Mouse (Mus musculus) limb, embryonic 13.5 days (tissue): ENCODE results near the gene Sdha. TPM values are rescaled to one million over a fixed set of nuclear protein-coding genes. Genes with fewer than 3 reads are reported as not detected.

Experiments used
- ATAC-seq: fragments of 200-750 bp; cut with Nextera tagmentation; 2 replicates; pipeline ENCODE4 v1.8.0; 2017; ENCODE audit warnings: low read depth, moderate number of reproducible peaks, moderate TSS enrichment; ENCODE audit not compliant: low FRiP score
- H3K27ac ChIP-seq: fragments of 300-500 bp; sonication (generic); 2 replicates; pipeline ENCODE4 v1.5.1; 2015; ENCODE audit warnings: inconsistent platforms, mild to moderate bottlenecking, moderate library complexity
- H3K27me3 ChIP-seq: fragments of 300-500 bp; sonication (generic); 2 replicates; pipeline ENCODE4 v1.6.1; 2015; ENCODE audit warnings: mild to moderate bottlenecking, inconsistent platforms
- H3K36me3 ChIP-seq: fragments of 300-500 bp; sonication (generic); 2 replicates; pipeline ENCODE4 v1.6.1; 2015; ENCODE audit warnings: inconsistent platforms, mild to moderate bottlenecking, moderate library complexity
- H3K4me1 ChIP-seq: fragments of 300-500 bp; sonication (generic); 2 replicates; pipeline ENCODE4 v1.6.1; 2015; ENCODE audit warnings: inconsistent platforms
- H3K4me2 ChIP-seq: fragments of 300-500 bp; sonication (generic); replicated peaks from 2 replicates; pipeline ENCODE4 v1.6.1; 2015; ENCODE audit warnings: inconsistent platforms, mild to moderate bottlenecking, moderate library complexity
- H3K4me3 ChIP-seq: fragments of 300-500 bp; sonication (generic); 2 replicates; pipeline ENCODE4 v1.5.1; 2015; ENCODE audit warnings: moderate library complexity, mild to moderate bottlenecking, inconsistent platforms
- H3K9ac ChIP-seq: fragments of 300-500 bp; sonication (generic); 2 replicates; pipeline ENCODE4 v1.6.1; 2015; ENCODE audit warnings: mild to moderate bottlenecking, inconsistent platforms
- H3K9me3 ChIP-seq: fragments of 300-500 bp; sonication (generic); 2 replicates; pipeline ENCODE4 v1.6.1; 2016; ENCODE audit warnings: inconsistent platforms
- WGBS: fragments of 180-500 bp; shearing (Covaris S2); methylation state at CpG from one replicate; pipeline ENCODE4 v1.1.7; 2015; 5-methylcytosine and 5-hydroxymethylcytosine counted together
- polyA plus RNA-seq: library from polyadenylated mRNA; unstranded; fragments of >200 nt; fragmentation: Nextera tagmentation; extraction: Ambion mirVana; gene quantifications from 2 replicates; pipeline ENCODE4 v1.2.1, GENCODE M21; 2015

Gene Sdha
- polyA plus RNA-seq, 1 experiment from 2014 or later, result 242 TPM

DNA sequence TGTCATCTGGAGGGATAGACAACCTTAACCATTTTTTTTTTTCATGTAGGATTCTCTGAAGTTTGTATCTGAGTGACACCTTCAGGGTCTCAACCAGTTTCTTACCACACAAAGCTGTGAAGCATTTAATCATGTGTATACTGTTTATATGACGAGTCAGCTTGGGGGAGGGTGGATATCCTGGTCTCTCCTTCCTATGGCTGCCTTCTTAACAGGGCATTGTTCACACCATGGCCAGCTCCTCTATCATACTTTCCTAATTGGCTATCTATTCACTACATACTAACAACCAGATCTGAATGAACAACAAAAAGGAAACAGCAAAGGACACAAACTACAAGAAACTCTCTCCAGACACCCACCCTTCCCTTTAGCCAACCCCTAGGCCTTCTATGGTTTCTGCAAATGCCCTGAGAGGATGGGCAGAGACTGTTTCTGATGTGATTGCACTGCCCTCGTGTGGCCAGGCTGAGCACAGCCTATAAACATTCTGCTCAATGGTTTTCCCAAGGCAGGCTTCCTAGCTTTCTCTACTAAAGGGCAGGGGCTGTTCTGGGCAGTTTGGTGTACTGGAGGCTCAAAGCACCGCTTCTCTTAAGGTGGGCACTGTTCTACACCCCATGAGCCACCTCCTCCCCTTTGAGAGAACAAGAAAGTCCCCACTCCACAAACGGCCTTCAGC, 49.0 kb downstream of the Sdha start:
- ATAC-seq, result peak; percentile 59
- WGBS, result 38% methylated on average over 4 of the region's 4 CpGs

DNA sequence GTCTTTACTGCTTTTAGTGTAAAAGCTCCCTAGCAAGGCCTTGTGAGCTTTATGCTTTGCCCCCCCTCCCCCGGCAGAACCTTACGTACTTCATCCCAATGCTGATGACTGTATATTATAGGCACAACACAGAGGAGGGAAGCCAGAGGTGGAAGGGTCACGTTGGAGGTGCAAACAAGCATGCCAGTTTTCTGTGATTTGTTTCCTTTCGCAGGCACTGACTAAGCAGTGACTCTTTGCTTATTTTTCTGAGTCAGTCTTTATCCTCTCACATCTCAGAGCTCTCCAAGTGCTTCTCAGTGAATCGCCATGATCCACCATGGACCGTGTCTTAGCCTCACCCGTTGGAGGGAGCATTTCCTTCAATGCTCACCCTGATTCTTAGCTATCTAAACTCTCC, 53.7 kb downstream of the Sdha start:
- WGBS, result 78% methylated on average over 7 of the region's 7 CpGs
- H3K9ac ChIP-seq, result no peak overlapping the region
- peaks cover 24% of the 10 kb centered on the region for H3K27me3 ChIP-seq
- no peak overlapping the region for H3K4me3 ChIP-seq
- H3K27ac ChIP-seq, result no peak overlapping the region
- H3K4me2 ChIP-seq, result no peak overlapping the region
- no peak for ATAC-seq
- H3K4me1 ChIP-seq, result 0 out of 2 replicates have a peak, but pooled peaks cover 7% of the 10 kb centered on the region
- H3K9me3 ChIP-seq, result no peaks in the 10 kb centered on the region
- no peaks in the 10 kb centered on the region for H3K36me3 ChIP-seq

More for the DNA sequence above, 49.0 kb downstream of the Sdha start:
- no peaks in the 10 kb centered on the region for H3K9me3 ChIP-seq
- H3K4me2 ChIP-seq, result no peak overlapping the region
- H3K27me3 ChIP-seq, result no peaks in the 10 kb centered on the region
- no peak overlapping the region for H3K27ac ChIP-seq
- no peaks in the 10 kb centered on the region for H3K4me1 ChIP-seq
- H3K9ac ChIP-seq, result no peak overlapping the region
- H3K4me3 ChIP-seq, result no peak overlapping the region
- H3K36me3 ChIP-seq, result peaks cover 40% of the 10 kb centered on the region

GRCm38 (mm10) chr13:74292167-74292566, 57.9 kb downstream of the Sdha start, which contains the start of gene Ahrr:
Gene Ahrr, minus strand, starts transcription at chr13:74292331.
- Histone ChIP-seq H3K27ac (no peak within 1 kb of the TSS), H3K9ac (peak within 1 kb of the TSS; percentile 59), H3K4me2 (peak within 1 kb of the TSS; percentile 65), H3K4me3 (peak within 1 kb of the TSS; percentile 32), H3K27me3 (peaks cover 35% of the 10 kb centered on the region), H3K9me3 (no peaks in the 10 kb centered on the region), H3K36me3 (no peaks in the 10 kb centered on the region), H3K4me1 (0 out of 2 replicates have a peak, but pooled peaks cover 7% of the 10 kb centered on the region)
- peak; percentile 28; the same call in 1 of the 2 replicates for ATAC-seq
- WGBS, result under 1% methylated on average over 27 of the region's 27 CpGs

DNA sequence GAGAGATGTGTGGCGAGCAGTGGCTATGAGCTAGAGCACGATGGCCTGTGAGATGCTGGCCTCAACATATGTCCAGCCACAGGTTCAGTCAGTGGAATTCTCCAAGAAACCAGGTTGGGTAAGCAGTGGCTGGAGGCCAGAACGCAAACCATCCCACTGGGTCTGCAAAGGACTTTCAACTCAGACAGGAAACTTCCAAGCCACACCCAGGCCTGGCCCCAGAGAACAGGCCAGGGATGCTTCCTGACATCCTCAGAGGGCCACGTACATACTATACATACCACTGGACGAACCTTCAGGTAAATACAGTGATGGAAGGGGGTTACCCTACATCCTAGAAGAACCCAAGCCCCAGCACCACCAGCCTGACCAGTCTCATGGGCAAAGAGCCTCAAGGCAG, 60.4 kb downstream of the Sdha start:
- ATAC-seq, result no peak
- 83% methylated on average over 5 of the region's 5 CpGs for WGBS

DNA sequence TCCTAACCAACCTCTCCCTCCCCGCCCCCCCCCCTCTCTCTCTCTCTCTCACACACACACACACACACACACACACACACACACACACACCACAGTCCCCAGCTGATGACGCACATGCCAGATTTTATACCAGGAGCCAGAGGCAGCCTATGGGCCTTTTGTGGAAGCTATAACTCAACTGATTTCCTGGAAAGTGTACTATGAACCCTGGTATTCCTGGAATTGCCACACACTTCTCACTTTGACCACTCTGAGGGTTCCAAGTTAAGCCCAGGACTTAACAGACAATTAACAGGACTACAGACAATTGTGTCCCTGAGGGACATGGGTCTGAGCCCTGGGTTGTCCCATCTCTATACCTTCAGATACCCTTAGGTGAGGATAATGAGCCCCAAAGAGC, 67.8 kb downstream of the Sdha start:
- no peaks in the 10 kb centered on the region for H3K27me3 ChIP-seq
- 78% methylated on average over 1 of the region's 2 CpGs for whole genome bisulfite sequencing
- H3K27ac ChIP-seq, result no peak overlapping the region
- ATAC-seq, result no peak
- H3K4me3 ChIP-seq, result no peak overlapping the region
- H3K4me2 ChIP-seq, result no peak overlapping the region
- H3K4me1 ChIP-seq, result no peaks in the 10 kb centered on the region
- no peak overlapping the region for H3K9ac ChIP-seq
- H3K9me3 ChIP-seq, result no peaks in the 10 kb centered on the region
- no peaks in the 10 kb centered on the region for H3K36me3 ChIP-seq

More for the DNA sequence above, 60.4 kb downstream of the Sdha start:
- 0 out of 2 replicates have a peak, but pooled peaks cover 7% of the 10 kb centered on the region for H3K4me1 ChIP-seq
- no peaks in the 10 kb centered on the region for H3K9me3 ChIP-seq
- no peak overlapping the region for H3K27ac ChIP-seq
- no peak overlapping the region for H3K9ac ChIP-seq
- no peak overlapping the region for H3K4me3 ChIP-seq
- H3K36me3 ChIP-seq, result no peaks in the 10 kb centered on the region
- H3K27me3 ChIP-seq, result peaks cover 35% of the 10 kb centered on the region
- H3K4me2 ChIP-seq, result no peak overlapping the region

GRCm38 (mm10) chr13:74275726-74276125, 74.4 kb downstream of the Sdha start:
- Histone ChIP-seq H3K4me3 (no peak overlapping the region), H3K9me3 (no peaks in the 10 kb centered on the region), H3K4me2 (no peak overlapping the region), H3K9ac (no peak overlapping the region), H3K27ac (no peak overlapping the region), H3K4me1 (no peaks in the 10 kb centered on the region), H3K36me3 (no peaks in the 10 kb centered on the region), H3K27me3 (no peaks in the 10 kb centered on the region)
- ATAC-seq, result no peak
- 73% methylated on average over 4 of the region's 4 CpGs for WGBS

Other genes with a start within 250 kb of the Sdha start
- gene Slc9a3, start 228.8 kb downstream of the Sdha start, polyA plus RNA-seq, result not detected in 2 replicates
- 86.6 and 86.9 TPM in 2 replicates for gene Exoc3, start 141.5 kb downstream of the Sdha start, polyA plus RNA-seq
- 1.1 and 1.3 TPM in 2 replicates for gene Ahrr, start 57.9 kb downstream of the Sdha start, polyA plus RNA-seq
- gene Pdcd6, start 32.7 kb downstream of the Sdha start, polyA plus RNA-seq, result 138 and 148 TPM in 2 replicates
- gene Ccdc127, start within 50 bp of the Sdha start, polyA plus RNA-seq, result 63.7 and 71.3 TPM in 2 replicates
- not detected in 2 replicates for gene Lrrc14b, start 13.7 kb upstream of the Sdha start, polyA plus RNA-seq
- gene Zfp72, start 40.6 kb upstream of the Sdha start, polyA plus RNA-seq, result 5.3 and 6.6 TPM in 2 replicates
- gene Ftl1-ps1, start 49.4 kb upstream of the Sdha start, polyA plus RNA-seq, result 95.3 and 95.4 TPM in 2 replicates
- 26.1 and 26.5 TPM in 2 replicates for gene Zfp825, start 143.7 kb upstream of the Sdha start, polyA plus RNA-seq